Mouse (Mus musculus) stomach, embryonic 15.5 days (tissue): Measurements from ENCODE around the gene Hmcn1. TPM values are rescaled to one million over a fixed set of nuclear protein-coding genes. Genes with fewer than 3 reads are reported as not detected.

Source experiments
- ATAC-seq: fragments of 200-750 bp; cut with Nextera tagmentation; 2 replicates; pipeline ENCODE4 v1.8.0; 2017; ENCODE audit warnings: low read depth, moderate number of reproducible peaks, moderate TSS enrichment; ENCODE audit not compliant: insufficient read depth, low FRiP score
- H3K27ac ChIP-seq: fragments of 300-500 bp; sonication (generic); 2 replicates; pipeline ENCODE4 v1.5.1; 2015; ENCODE audit warnings: mild to moderate bottlenecking, inconsistent platforms
- H3K27me3 ChIP-seq: fragments of 300-500 bp; sonication (generic); replicated peaks from 2 replicates; pipeline ENCODE4 v1.6.1; 2015; ENCODE audit warnings: inconsistent platforms
- H3K36me3 ChIP-seq: fragments of 300-500 bp; sonication (generic); 2 replicates; pipeline ENCODE4 v1.6.1; 2015; ENCODE audit warnings: inconsistent platforms
- H3K4me1 ChIP-seq: fragments of 300-500 bp; sonication (generic); 2 replicates; pipeline ENCODE4 v1.6.1; 2015; ENCODE audit warnings: inconsistent platforms
- H3K4me2 ChIP-seq: fragments of 300-500 bp; sonication (generic); 2 replicates; pipeline ENCODE4 v1.6.1; 2015; ENCODE audit warnings: mild to moderate bottlenecking, inconsistent platforms
- H3K4me3 ChIP-seq: fragments of 300-500 bp; sonication (generic); replicated peaks from 2 replicates; pipeline ENCODE4 v1.5.1; 2015; ENCODE audit warnings: inconsistent platforms
- H3K9ac ChIP-seq: fragments of 300-500 bp; sonication (generic); 2 replicates; pipeline ENCODE4 v1.6.1; 2015; ENCODE audit warnings: inconsistent platforms
- H3K9me3 ChIP-seq: fragments of 300-500 bp; sonication (generic); 2 replicates; pipeline ENCODE4 v1.6.1; 2016; ENCODE audit warnings: inconsistent platforms
- WGBS: fragments of 180-500 bp; shearing (Covaris S2); methylation state at CpG from one replicate; pipeline ENCODE4 v1.1.7; 2015; 5-methylcytosine and 5-hydroxymethylcytosine counted together
- polyA plus RNA-seq: library from polyadenylated mRNA; unstranded; fragments of >200 nt; fragmentation: Nextera tagmentation; extraction: Ambion mirVana; gene quantifications from 2 replicates; pipeline ENCODE4 v1.2.1, GENCODE M21; 2015

The Hmcn1 gene
- polyA plus RNA-seq, 1 experiment from 2014 or later: 11.4 TPM

- no peaks in the 10 kb centered on the region for H3K4me1 ChIP-seq
- no peak overlapping the region for H3K27ac ChIP-seq
- no peak overlapping the region for H3K9ac ChIP-seq
- 54% methylated on average over 2 of the region's 2 CpGs for WGBS
- no peaks in the 10 kb centered on the region for H3K9me3 ChIP-seq
- no peaks in the 10 kb centered on the region for H3K36me3 ChIP-seq
- H3K4me2 ChIP-seq: no peak overlapping the region
- no peaks in the 10 kb centered on the region for H3K27me3 ChIP-seq
- ATAC-seq: no peak
- no peak overlapping the region for H3K4me3 ChIP-seq
Measured at GRCm38 (mm10) chr1:150769836-150770235, 223.4 kb downstream of the Hmcn1 start.

GRCm38 (mm10) chr1:150761678-150762077 is 231.6 kb downstream of the Hmcn1 start:
- WGBS: 82% methylated on average over 4 of the region's 4 CpGs
- Histone ChIP-seq H3K36me3 (no peaks in the 10 kb centered on the region), H3K4me2 (no peak overlapping the region), H3K4me3 (no peak overlapping the region), H3K9ac (no peak overlapping the region), H3K27me3 (no peaks in the 10 kb centered on the region), H3K9me3 (no peaks in the 10 kb centered on the region), H3K4me1 (no peaks in the 10 kb centered on the region), H3K27ac (no peak overlapping the region)
- ATAC-seq: no peak

- ATAC-seq: no peak
- Histone ChIP-seq H3K9me3 (no peaks in the 10 kb centered on the region), H3K4me2 (no peak overlapping the region), H3K27ac (no peak overlapping the region), H3K27me3 (no peaks in the 10 kb centered on the region), H3K9ac (no peak overlapping the region), H3K4me3 (no peak overlapping the region), H3K4me1 (no peaks in the 10 kb centered on the region), H3K36me3 (no peaks in the 10 kb centered on the region)
- 34% methylated on average over 2 of the region's 2 CpGs for WGBS
Measured at GRCm38 (mm10) chr1:150760801-150761331, 232.4 kb downstream of the Hmcn1 start.

GRCm38 (mm10) chr1:150759476-150760079 is 233.7 kb downstream of the Hmcn1 start:
- no peak overlapping the region for H3K4me3 ChIP-seq
- 24% methylated on average over 2 of the region's 2 CpGs for WGBS
- H3K9ac ChIP-seq: no peak overlapping the region
- H3K36me3 ChIP-seq: no peaks in the 10 kb centered on the region
- ATAC-seq: peak; percentile 66; the same call in 1 of the 2 replicates
- no peak overlapping the region for H3K27ac ChIP-seq
- no peaks in the 10 kb centered on the region for H3K9me3 ChIP-seq
- H3K27me3 ChIP-seq: no peaks in the 10 kb centered on the region
- H3K4me1 ChIP-seq: no peaks in the 10 kb centered on the region
- no peak overlapping the region for H3K4me2 ChIP-seq

DNA sequence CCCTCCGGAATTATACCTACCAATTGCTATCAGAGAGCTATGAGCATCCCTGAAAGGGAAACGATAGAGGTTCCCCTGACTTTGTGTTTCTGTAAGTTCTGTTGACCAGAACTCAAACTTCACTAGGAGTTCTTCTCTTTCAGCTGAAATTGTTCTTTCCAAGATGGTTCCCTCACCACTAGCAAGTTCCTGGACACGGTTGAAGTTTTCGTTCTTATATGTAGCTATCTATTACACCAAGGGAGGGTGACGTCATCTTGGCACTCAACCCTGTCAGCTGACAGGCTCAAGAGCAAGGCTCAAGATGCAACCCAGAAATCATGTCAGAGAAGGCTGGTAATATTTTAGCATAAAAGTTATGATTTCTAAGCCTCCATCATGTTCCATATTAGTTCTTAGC is 239.3 kb downstream of the Hmcn1 start:
- ATAC-seq: no peak
- Histone ChIP-seq H3K9me3 (no peaks in the 10 kb centered on the region), H3K27ac (no peak overlapping the region), H3K27me3 (no peaks in the 10 kb centered on the region), H3K9ac (no peak overlapping the region), H3K4me1 (no peaks in the 10 kb centered on the region), H3K4me2 (no peak overlapping the region), H3K4me3 (no peak overlapping the region), H3K36me3 (no peaks in the 10 kb centered on the region)
- WGBS: 81% methylated on average over 5 of the region's 5 CpGs

GRCm38 (mm10) chr1:150748783-150749182 is 244.5 kb downstream of the Hmcn1 start:
- no peaks in the 10 kb centered on the region for H3K36me3 ChIP-seq
- no peaks in the 10 kb centered on the region for H3K4me1 ChIP-seq
- H3K4me3 ChIP-seq: no peak overlapping the region
- H3K27me3 ChIP-seq: no peaks in the 10 kb centered on the region
- H3K9me3 ChIP-seq: no peaks in the 10 kb centered on the region
- H3K27ac ChIP-seq: no peak overlapping the region
- no peak overlapping the region for H3K4me2 ChIP-seq
- no peak for ATAC-seq
- 73% methylated on average over 3 of the region's 3 CpGs for WGBS
- no peak overlapping the region for H3K9ac ChIP-seq

GRCm38 (mm10) chr1:150747771-150748170 is 245.5 kb downstream of the Hmcn1 start:
- Histone ChIP-seq H3K4me2 (no peak overlapping the region), H3K27me3 (no peaks in the 10 kb centered on the region), H3K4me3 (no peak overlapping the region), H3K9ac (no peak overlapping the region), H3K9me3 (no peaks in the 10 kb centered on the region), H3K4me1 (no peaks in the 10 kb centered on the region), H3K36me3 (no peaks in the 10 kb centered on the region), H3K27ac (no peak overlapping the region)
- ATAC-seq: no peak
- WGBS: 84% methylated on average over 4 of the region's 4 CpGs

DNA sequence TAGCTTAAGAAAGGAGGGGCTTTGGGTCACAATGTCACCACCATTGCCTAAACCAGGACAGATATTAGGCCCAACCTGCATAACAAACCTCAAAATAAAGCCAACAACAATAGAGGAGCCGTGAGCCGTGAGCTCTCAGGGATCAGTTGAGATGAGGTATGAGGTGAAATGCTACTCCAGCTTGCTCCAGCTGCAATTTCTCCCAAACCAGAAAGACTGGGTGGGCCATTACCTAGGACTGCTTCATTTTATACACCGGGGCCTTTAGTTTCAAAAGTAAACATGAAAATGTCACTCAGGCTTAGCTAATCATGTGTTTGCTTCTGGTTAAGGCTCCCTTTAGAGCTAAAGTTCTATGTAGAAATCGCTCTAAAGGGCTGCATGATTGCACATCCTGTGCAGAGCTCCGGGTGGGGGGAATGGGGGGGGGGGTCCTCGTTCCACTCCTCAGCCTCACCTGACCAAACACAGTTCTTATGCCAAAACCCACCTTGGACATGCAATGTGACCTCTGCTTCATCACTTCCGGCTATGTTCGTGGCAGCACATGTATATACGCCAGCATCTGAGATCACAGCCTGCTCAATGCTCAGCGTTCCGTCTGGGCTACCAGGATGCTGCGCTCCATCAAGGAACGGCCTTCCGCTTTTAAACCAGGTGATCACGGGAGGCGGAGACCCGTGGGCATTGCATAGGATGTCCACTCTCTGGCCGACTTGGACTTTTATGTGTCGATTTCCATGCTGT is 250.0 kb downstream of the Hmcn1 start:
- WGBS: 61% methylated on average over 19 of the region's 19 CpGs
- no peak overlapping the region for H3K4me3 ChIP-seq
- H3K4me2 ChIP-seq: no peak overlapping the region
- peak; percentile 53; the same call in 1 of the 2 replicates for ATAC-seq
- no peaks in the 10 kb centered on the region for H3K27me3 ChIP-seq
- H3K27ac ChIP-seq: 0 out of 2 replicates have a peak overlapping the region, but pooled peaks have one; percentile 40
- no peak overlapping the region for H3K9ac ChIP-seq
- H3K36me3 ChIP-seq: no peaks in the 10 kb centered on the region
- H3K9me3 ChIP-seq: no peaks in the 10 kb centered on the region
- no peaks in the 10 kb centered on the region for H3K4me1 ChIP-seq

DNA sequence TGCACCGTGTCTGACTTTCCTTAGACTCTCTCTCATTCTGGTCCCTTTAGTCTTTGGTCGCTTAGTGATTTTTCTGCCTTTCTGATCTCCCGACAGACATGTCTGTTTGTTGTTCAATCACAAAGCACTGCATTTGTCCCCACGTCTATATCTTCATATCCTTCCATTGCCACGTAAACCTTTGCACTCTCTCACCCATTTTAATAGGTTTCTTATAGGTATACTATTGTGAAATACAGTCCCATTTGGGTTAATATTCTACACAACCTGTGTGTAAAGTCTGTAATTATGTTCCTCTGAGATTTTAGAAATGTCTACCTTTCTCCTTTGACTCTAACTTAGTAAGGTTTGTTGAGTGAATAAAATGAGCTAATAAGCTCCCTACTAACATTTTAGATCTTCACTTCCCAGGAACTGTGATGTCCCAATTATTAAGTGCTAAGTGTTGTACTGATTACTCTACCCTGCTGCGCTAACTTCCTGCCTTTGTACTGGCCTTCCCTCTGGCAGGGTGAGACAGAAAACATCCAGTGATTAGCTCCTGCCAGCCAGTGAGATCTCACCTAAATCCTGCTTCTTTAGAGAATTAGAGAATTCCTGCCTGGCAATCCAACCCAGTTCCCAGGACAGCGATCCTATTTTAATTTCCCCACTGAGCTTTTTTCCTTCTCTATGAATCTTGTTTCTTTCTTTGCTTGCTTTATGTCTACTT is 250.7 kb downstream of the Hmcn1 start:
- 76% methylated on average over 7 of the region's 7 CpGs for WGBS
- ATAC-seq: no peak
- H3K27ac ChIP-seq: 0 out of 2 replicates have a peak overlapping the region, but pooled peaks have one; percentile 40

GRCm38 (mm10) chr1:150711438-150711837 is 281.8 kb downstream of the Hmcn1 start:
- H3K9ac ChIP-seq: no peak overlapping the region
- WGBS: 62% methylated on average over 5 of the region's 5 CpGs
- no peaks in the 10 kb centered on the region for H3K9me3 ChIP-seq
- ATAC-seq: no peak
- no peaks in the 10 kb centered on the region for H3K36me3 ChIP-seq
- no peaks in the 10 kb centered on the region for H3K4me1 ChIP-seq
- H3K4me2 ChIP-seq: no peak overlapping the region
- H3K27me3 ChIP-seq: no peaks in the 10 kb centered on the region
- H3K27ac ChIP-seq: no peak overlapping the region
- H3K4me3 ChIP-seq: no peak overlapping the region

More for the DNA sequence above, 250.7 kb downstream of the Hmcn1 start:
- Histone ChIP-seq H3K27me3 (no peaks in the 10 kb centered on the region), H3K4me1 (no peaks in the 10 kb centered on the region), H3K4me3 (no peak overlapping the region), H3K36me3 (no peaks in the 10 kb centered on the region), H3K9ac (no peak overlapping the region), H3K9me3 (no peaks in the 10 kb centered on the region), H3K4me2 (no peak overlapping the region)

GRCm38 (mm10) chr1:150706502-150706901 is 286.7 kb downstream of the Hmcn1 start:
- H3K4me3 ChIP-seq: no peak overlapping the region
- no peak overlapping the region for H3K4me2 ChIP-seq
- 80% methylated on average over 4 of the region's 4 CpGs for WGBS
- no peak overlapping the region for H3K9ac ChIP-seq
- no peaks in the 10 kb centered on the region for H3K36me3 ChIP-seq
- H3K4me1 ChIP-seq: no peaks in the 10 kb centered on the region
- H3K27me3 ChIP-seq: no peaks in the 10 kb centered on the region
- H3K27ac ChIP-seq: no peak overlapping the region
- no peaks in the 10 kb centered on the region for H3K9me3 ChIP-seq
- ATAC-seq: no peak

- H3K4me2 ChIP-seq: no peak overlapping the region
- no peaks in the 10 kb centered on the region for H3K27me3 ChIP-seq
- no peak overlapping the region for H3K4me3 ChIP-seq
- 90% methylated on average over 3 of the region's 3 CpGs for WGBS
- H3K9ac ChIP-seq: no peak overlapping the region
- no peaks in the 10 kb centered on the region for H3K9me3 ChIP-seq
- no peak for ATAC-seq
- no peaks in the 10 kb centered on the region for H3K36me3 ChIP-seq
- H3K4me1 ChIP-seq: no peaks in the 10 kb centered on the region
- no peak overlapping the region for H3K27ac ChIP-seq
Measured at GRCm38 (mm10) chr1:150697749-150698148, 295.5 kb downstream of the Hmcn1 start.
